8 mouse cellular contexts compared by ENCODE assay signal in the genomic region with DNA sequence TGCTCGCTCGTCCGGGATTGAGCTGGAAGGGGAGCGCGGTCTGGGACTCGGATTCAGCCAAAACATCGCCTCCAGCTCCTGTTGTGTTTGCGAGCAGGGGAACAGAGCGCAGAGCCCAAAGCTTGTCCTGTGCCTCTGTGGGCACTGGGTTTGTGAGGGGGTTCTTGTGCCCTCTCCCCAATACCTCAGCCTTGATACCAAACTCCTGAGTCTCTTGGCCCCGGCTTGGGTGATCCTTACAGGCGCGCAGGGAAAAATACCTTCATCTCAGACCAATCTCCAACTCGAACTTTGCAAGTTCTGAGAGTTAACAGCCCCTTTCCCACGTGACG. TPM values are rescaled to one million over a fixed set of nuclear protein-coding genes. Genes with fewer than 3 reads are reported as not detected.
DNase-seq lines count a peak whose midpoint lies in the region; ATAC-seq and TF ChIP-seq lines count a peak whose summit lies in the region.

No protein-coding gene starts in this region.

- H3K27ac ChIP-seq in heart, embryonic 15.5 days: peak overlapping the region; percentile 98
- peak overlapping the region; percentile 60; the same call in 1 of the 2 replicates for H3K27ac ChIP-seq in ES-E14 (ENCODE audit: insufficient read depth, low read depth, low read length, poor library complexity, severe bottlenecking)
- no peak overlapping the region for H3K27ac ChIP-seq in forebrain, embryonic 16.5 days (ENCODE audit: low read length)
- H3K27ac ChIP-seq in liver, postnatal 0 days (ENCODE audit: low read depth): peak overlapping the region; percentile 34; the same call in 1 of the 2 replicates

- no peaks in the 10 kb centered on the region for H3K9me3 ChIP-seq in heart, embryonic 15.5 days (replicated peaks)
- no peaks in the 10 kb centered on the region for H3K9me3 ChIP-seq in ES-E14 (ENCODE audit: control insufficient read depth, insufficient read depth, low read depth, low read length)
- H3K9me3 ChIP-seq in forebrain, embryonic 16.5 days (ENCODE audit: control insufficient read depth, low read length): 0 out of 2 replicates have a peak, but pooled peaks cover 2% of the 10 kb centered on the region
- H3K9me3 ChIP-seq in liver, postnatal 0 days (ENCODE audit: low read length): no peaks in the 10 kb centered on the region

- peak overlapping the region; percentile 83 for H3K9ac ChIP-seq in heart, embryonic 15.5 days
- peak overlapping the region; percentile 95 for H3K9ac ChIP-seq in ES-E14 (ENCODE audit: insufficient read depth, low read depth, low read length, poor library complexity, severe bottlenecking)
- peak overlapping the region; percentile 54 for H3K9ac ChIP-seq in forebrain, embryonic 16.5 days (replicated peaks; ENCODE audit: low read depth, low read length)
- peak overlapping the region; percentile 44; the same call in 1 of the 2 replicates for H3K9ac ChIP-seq in liver, postnatal 0 days (replicated peaks)

- no peak for ATAC-seq in heart, embryonic 15.5 days (replicated peaks; ENCODE audit: insufficient number of reproducible peaks, insufficient read depth, low FRiP score, low read depth)
- ATAC-seq in forebrain, embryonic 16.5 days: peak; percentile 9; the same call in 1 of the 2 replicates
- no peak for ATAC-seq in liver, postnatal 0 days

- H3K4me2 ChIP-seq in heart, embryonic 15.5 days: peak overlapping the region; percentile 88
- peak overlapping the region; percentile 93 for H3K4me2 ChIP-seq in forebrain, embryonic 16.5 days (ENCODE audit: low read length)
- peak overlapping the region; percentile 74 for H3K4me2 ChIP-seq in liver, postnatal 0 days (ENCODE audit: low read depth, low read length)

- no peaks in the 10 kb centered on the region for H3K36me3 ChIP-seq in heart, embryonic 15.5 days
- no peaks in the 10 kb centered on the region for H3K36me3 ChIP-seq in ES-E14 (ENCODE audit: control insufficient read depth, insufficient read depth, low read length, poor library complexity, severe bottlenecking)
- no peaks in the 10 kb centered on the region for H3K36me3 ChIP-seq in forebrain, embryonic 16.5 days (ENCODE audit: control insufficient read depth, insufficient read depth)
- H3K36me3 ChIP-seq in liver, postnatal 0 days (replicated peaks; ENCODE audit: insufficient read depth, low read length): no peaks in the 10 kb centered on the region

- H3K27me3 ChIP-seq in heart, embryonic 15.5 days: no peaks in the 10 kb centered on the region
- H3K27me3 ChIP-seq in forebrain, embryonic 16.5 days (replicated peaks; ENCODE audit: control insufficient read depth, insufficient read depth, low read length): peaks cover 48% of the 10 kb centered on the region
- H3K27me3 ChIP-seq in liver, postnatal 0 days (ENCODE audit: insufficient read depth, low read length): peaks cover 44% of the 10 kb centered on the region

- peak overlapping the region; percentile 82 for H3K4me3 ChIP-seq in heart, embryonic 15.5 days
- H3K4me3 ChIP-seq in ES-E14 (ENCODE audit: insufficient read depth in 1 of 2, low read depth in 1 of 2, low read length in 2 of 2, poor library complexity in 1 of 2, severe bottlenecking in 1 of 2): peak overlapping the region; percentile 97
- peak overlapping the region; percentile 57 for H3K4me3 ChIP-seq in forebrain, embryonic 16.5 days (replicated peaks; ENCODE audit: low read length)
- peak overlapping the region; percentile 56 for H3K4me3 ChIP-seq in liver, postnatal 0 days (ENCODE audit: low read depth, low read length)

- intact Hi-C loops in heart, postnatal 25 days (cut with DNase I): loop anchor here (1.0 to 5.0 kb wide), 2 partner anchors 90 to 139 kb away; no protein-coding TSS in a partner anchor
- intact Hi-C loops in gastrocnemius, postnatal 36 days (cut with DNase I): loop anchor here (2.0 kb wide), 1 partner anchor 82 kb away; no protein-coding TSS in a partner anchor

- TF ChIP-seq CTCF in liver, postnatal 0 days (IDR thresholded peaks at IDR 0.05; ENCODE audit: low read depth): no peak

- H3K4me1 ChIP-seq in heart, embryonic 15.5 days (replicated peaks): peaks cover 39% of the 10 kb centered on the region
- H3K4me1 ChIP-seq in ES-E14 (ENCODE audit: control insufficient read depth in 2 of 2, insufficient read depth in 2 of 2, low read length in 2 of 2, poor library complexity in 1 of 2): peaks cover 0 to 8% of the 10 kb centered on the region in 2 experiments; a peak in 1 of 4 replicates
- peaks cover 16% of the 10 kb centered on the region for H3K4me1 ChIP-seq in forebrain, embryonic 16.5 days (replicated peaks; ENCODE audit: control insufficient read depth, insufficient read depth, low read length)
- no peaks in the 10 kb centered on the region for H3K4me1 ChIP-seq in liver, postnatal 0 days (ENCODE audit: insufficient read depth)

- in situ Hi-C loops in ES-E14 (cut with MboI; ENCODE audit: low sequenced_read_pairs in 2 of 2, unreplicated experiment in 2 of 2): loop anchor here (10.0 to 25.0 kb wide), 2 partner anchors 434 to 446 kb away; partner anchors contain the start of gene Prox1 (in 2 of the 2)

- DNase-seq in heart, postnatal 25 days (ENCODE audit: low spot score): no peak
- DNase-seq in ES-E14 (ENCODE audit: low read depth, low spot score): peak; percentile 8
- no peak for DNase-seq in liver, postnatal 0 days
- DNase-seq in frontal cortex, postnatal 10 days (ENCODE audit: low spot score in 2 of 2): no peak
- DNase-seq in retina, embryonic 14.5 days (ENCODE audit: low spot score): no peak
- DNase-seq in gastrocnemius, postnatal 36 days: no peak

- WGBS in heart, embryonic 15.5 days: 2% methylated on average over 15 of the region's 15 CpGs
- 1% methylated on average over 15 of the region's 15 CpGs for WGBS in forebrain, embryonic 16.5 days
- WGBS in liver, postnatal 0 days (ENCODE audit: insufficient replicate concordance): 3% methylated on average over 15 of the region's 15 CpGs

- TF ChIP-seq EP300 in liver, postnatal 0 days (IDR thresholded peaks at IDR 0.05; ENCODE audit: low read depth): no peak

TF ChIP-seq in ES-E14, 5 proteins besides CTCF, POLR2A, EP300 and RAD21:
- no peak for TF ChIP-seq ZC3H11A (IDR thresholded peaks at IDR 0.05; ENCODE audit: borderline replicate concordance, low read depth, low read length)

RNA-seq across cellular contexts. Expression of gene Ptpn14, which starts 0.7 kb away (rescaled TPM):
- polyA plus RNA-seq in heart, embryonic 15.5 days (2015; fragmentation: Nextera tagmentation; extraction: Ambion mirVana): 7.0 and 10.2 TPM in 2 replicates
- total RNA-seq in heart, postnatal 25 days (2021): 10 to 100 TPM; 29.4 to 30.9 TPM
- 24.4 and 27.1 TPM in 2 replicates for total RNA-seq in ES-E14 (2012; rRNA removed)
- 0.85 and 1.1 TPM in 2 replicates for polyA plus RNA-seq in forebrain, embryonic 16.5 days (2015; fragmentation: Nextera tagmentation; extraction: Ambion mirVana)
- polyA plus RNA-seq in liver, postnatal 0 days (2015; fragmentation: Nextera tagmentation; extraction: Ambion mirVana): 0.27 and 0.33 TPM in 2 replicates
- 10 to 100 TPM in 1 of 2 experiments, 1 to 10 TPM in 1; 9.7 to 13.0 TPM for total RNA-seq in gastrocnemius, postnatal 36 days (2021)

RNA-seq across cellular contexts. Expression of gene Cenpf, which starts 40.9 kb away (rescaled TPM):
- polyA plus RNA-seq in heart, embryonic 15.5 days (2015; fragmentation: Nextera tagmentation; extraction: Ambion mirVana): 62.2 and 71.2 TPM in 2 replicates
- total RNA-seq in heart, postnatal 25 days (2021): 1 to 10 TPM; 2.5 to 5.2 TPM
- total RNA-seq in ES-E14 (2012; rRNA removed): 46.5 and 69.7 TPM in 2 replicates
- polyA plus RNA-seq in forebrain, embryonic 16.5 days (2015; fragmentation: Nextera tagmentation; extraction: Ambion mirVana): 37.9 and 47.8 TPM in 2 replicates
- polyA plus RNA-seq in liver, postnatal 0 days (2015; fragmentation: Nextera tagmentation; extraction: Ambion mirVana): 30.7 and 35.0 TPM in 2 replicates
- total RNA-seq in gastrocnemius, postnatal 36 days (2021): under 1 TPM; 0.79 to 0.81 TPM

Comparison
In these comparisons a context has a peak if more than half of its experiments do, and no peak if none do; other contexts are left out.
1. H3K9ac ChIP-seq: peak in every context shown above with its lines; median percentile 95 in ES-E14; 83 in heart, embryonic 15.5 days; 54 in forebrain, embryonic 16.5 days; 44 in liver, postnatal 0 days.